Mouse (Mus musculus) heart, embryonic 11.5 days (tissue): ENCODE measurements at regions not wholly inside any gene's neighbourhood (a gene's known extent, or its start where the extent isn't known, plus 50 kb on each side); places are given as distances from the start of the nearest gene placed in this dataset.

Experiments
- ATAC-seq: fragments of 200-750 bp; cut with Nextera tagmentation; replicated peaks from 2 replicates; pipeline ENCODE4 v1.8.0; 2017; ENCODE audit warnings: moderate library complexity; ENCODE audit not compliant: insufficient number of reproducible peaks, low FRiP score, low TSS enrichment
- H3K27ac ChIP-seq: fragments of 300-500 bp; sonication (generic); 2 replicates; pipeline ENCODE4 v1.5.1; 2014; ENCODE audit warnings: mild to moderate bottlenecking, low read depth, low read length
- H3K27me3 ChIP-seq: fragments of 300-500 bp; sonication (generic); 2 replicates; pipeline ENCODE4 v1.6.1; 2014; ENCODE audit warnings: mild to moderate bottlenecking, low read length, mixed read lengths; ENCODE audit not compliant: control insufficient read depth, insufficient read depth
- H3K36me3 ChIP-seq: fragments of 300-500 bp; sonication (generic); 2 replicates; pipeline ENCODE4 v1.6.1; 2014; ENCODE audit warnings: mild to moderate bottlenecking, low read length, moderate library complexity, mixed read lengths; ENCODE audit not compliant: control insufficient read depth, insufficient read depth
- H3K4me1 ChIP-seq: fragments of 300-500 bp; sonication (generic); 2 replicates; pipeline ENCODE4 v1.6.1; 2014; ENCODE audit warnings: low read length; ENCODE audit not compliant: control insufficient read depth, insufficient read depth
- H3K4me2 ChIP-seq: fragments of 300-500 bp; sonication (generic); 2 replicates; pipeline ENCODE4 v1.6.1; 2014; ENCODE audit warnings: mild to moderate bottlenecking, moderate library complexity
- H3K4me3 ChIP-seq: fragments of 300-500 bp; sonication (generic); 2 replicates; pipeline ENCODE4 v1.5.1; 2014; ENCODE audit warnings: low read depth, low read length
- H3K9ac ChIP-seq: fragments of 300-500 bp; sonication (generic); 2 replicates; pipeline ENCODE4 v1.6.1; 2014; ENCODE audit warnings: mild to moderate bottlenecking, low read depth, low read length, moderate library complexity
- H3K9me3 ChIP-seq: fragments of 300-500 bp; sonication (generic); replicated peaks from 2 replicates; pipeline ENCODE4 v1.6.1; 2016; ENCODE audit warnings: low read length; ENCODE audit not compliant: control insufficient read depth
- WGBS: fragments of 180-500 bp; shearing (Covaris S2); extraction: QIAGEN DNeasy Blood & Tissue Kit; methylation state at CpG from one replicate; pipeline ENCODE4 v1.1.7; 2014; ENCODE audit not compliant: insufficient replicate concordance; 5-methylcytosine and 5-hydroxymethylcytosine counted together

- Histone ChIP-seq H3K27me3 (no peaks in the 10 kb centered on the region), H3K9me3 (no peaks in the 10 kb centered on the region), H3K4me3 (no peak overlapping the region), H3K27ac (no peak overlapping the region), H3K4me1 (0 out of 2 replicates have a peak, but pooled peaks cover 3% of the 10 kb centered on the region), H3K9ac (no peak overlapping the region), H3K4me2 (no peak overlapping the region), H3K36me3 (no peaks in the 10 kb centered on the region)
- no peak for ATAC-seq
Observed at GRCm38 (mm10) chr1:164617871-164618270, 159.7 kb upstream of the Atp1b1 start.

GRCm38 (mm10) chr1:164607061-164607460, 148.9 kb upstream of the Atp1b1 start:
- no peak overlapping the region for H3K9ac ChIP-seq
- WGBS = 82% methylated on average over 5 of the region's 5 CpGs
- no peak for ATAC-seq
- H3K27ac ChIP-seq = no peak overlapping the region
- no peaks in the 10 kb centered on the region for H3K9me3 ChIP-seq
- H3K4me1 ChIP-seq = no peaks in the 10 kb centered on the region
- no peak overlapping the region for H3K4me2 ChIP-seq
- no peaks in the 10 kb centered on the region for H3K36me3 ChIP-seq
- no peak overlapping the region for H3K4me3 ChIP-seq
- H3K27me3 ChIP-seq = no peaks in the 10 kb centered on the region

DNA sequence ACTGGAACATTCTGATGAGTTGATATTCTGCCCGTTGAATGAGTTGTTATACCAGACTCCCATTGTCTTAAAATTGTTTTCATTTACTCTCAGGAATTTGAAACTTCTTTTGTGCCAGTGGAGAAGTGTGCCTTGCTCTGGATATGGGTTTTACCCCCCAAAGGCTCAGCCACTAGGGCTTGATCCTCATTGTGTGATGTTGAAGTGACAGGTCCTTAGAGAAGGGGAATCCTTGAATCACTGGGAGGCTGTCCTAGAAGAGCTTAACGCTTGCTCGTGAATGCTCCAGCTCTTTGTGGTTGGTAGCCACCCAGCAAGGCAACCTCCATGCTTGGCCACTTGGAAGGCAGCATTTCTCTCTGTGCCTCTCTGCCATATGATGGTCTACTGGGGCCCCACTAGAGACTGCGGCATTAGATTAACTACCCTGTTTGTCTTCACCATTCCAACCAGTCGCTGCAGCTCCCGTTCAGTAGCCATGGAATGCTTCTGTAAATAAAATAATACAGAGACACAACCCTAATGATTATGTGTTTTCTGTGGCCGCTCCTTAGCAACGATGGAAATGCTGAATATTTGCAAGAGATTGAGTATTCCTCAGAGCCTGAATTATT, 148.1 kb upstream of the Atp1b1 start:
- Histone ChIP-seq H3K9ac (no peak overlapping the region), H3K4me2 (no peak overlapping the region), H3K36me3 (no peaks in the 10 kb centered on the region), H3K4me1 (no peaks in the 10 kb centered on the region), H3K4me3 (no peak overlapping the region), H3K27me3 (no peaks in the 10 kb centered on the region), H3K9me3 (no peaks in the 10 kb centered on the region), H3K27ac (no peak overlapping the region)
- no peak for ATAC-seq
- 80% methylated on average over 8 of the region's 8 CpGs for WGBS

GRCm38 (mm10) chr1:164603433-164603832, 145.3 kb upstream of the Atp1b1 start:
- Histone ChIP-seq H3K4me2 (no peak overlapping the region), H3K9ac (no peak overlapping the region), H3K9me3 (no peaks in the 10 kb centered on the region), H3K4me3 (no peak overlapping the region), H3K4me1 (no peaks in the 10 kb centered on the region), H3K27me3 (no peaks in the 10 kb centered on the region), H3K36me3 (no peaks in the 10 kb centered on the region), H3K27ac (no peak overlapping the region)
- no peak for ATAC-seq
- WGBS = 73% methylated on average over 3 of the region's 3 CpGs

DNA sequence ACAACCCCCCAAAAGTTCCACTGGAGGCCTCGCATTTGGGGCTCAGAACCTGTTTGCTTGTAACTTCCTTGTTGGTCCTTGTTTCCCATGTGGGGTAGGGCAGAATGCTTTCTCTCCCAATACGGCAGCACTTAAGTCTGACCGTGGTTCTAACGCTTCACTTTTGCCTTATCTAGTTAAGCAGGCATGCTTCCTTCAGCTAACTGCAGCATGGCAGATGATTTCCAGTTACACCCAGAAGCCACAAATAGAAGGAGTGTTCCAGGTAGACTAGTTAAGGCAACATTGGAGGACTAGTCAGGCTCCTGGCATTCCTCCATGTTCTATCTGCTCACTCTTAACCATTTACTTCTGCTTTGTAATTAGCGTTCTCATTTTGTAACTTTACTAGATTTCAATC, 144.4 kb upstream of the Atp1b1 start:
- Histone ChIP-seq H3K4me2 (no peak overlapping the region), H3K4me1 (no peaks in the 10 kb centered on the region), H3K27ac (no peak overlapping the region), H3K27me3 (no peaks in the 10 kb centered on the region), H3K9ac (no peak overlapping the region), H3K4me3 (no peak overlapping the region), H3K36me3 (no peaks in the 10 kb centered on the region), H3K9me3 (no peaks in the 10 kb centered on the region)
- ATAC-seq = no peak
- WGBS = 71% methylated on average over 5 of the region's 5 CpGs

- ATAC-seq = no peak
- WGBS = 75% methylated on average over 3 of the region's 3 CpGs
Observed at GRCm38 (mm10) chr1:164590205-164590613, 132.1 kb upstream of the Atp1b1 start.

GRCm38 (mm10) chr1:164586066-164586989, 128.2 kb upstream of the Atp1b1 start:
- Histone ChIP-seq H3K36me3 (no peaks in the 10 kb centered on the region), H3K4me1 (peaks cover 11% of the 10 kb centered on the region), H3K9ac (no peak overlapping the region), H3K9me3 (no peaks in the 10 kb centered on the region), H3K27me3 (no peaks in the 10 kb centered on the region), H3K27ac (no peak overlapping the region), H3K4me3 (no peak overlapping the region), H3K4me2 (no peak overlapping the region)
- no peak for ATAC-seq
- 42% methylated on average over 11 of the region's 11 CpGs for WGBS

More at GRCm38 (mm10) chr1:164590205-164590613, 132.1 kb upstream of the Atp1b1 start:
- no peak overlapping the region for H3K4me2 ChIP-seq
- no peaks in the 10 kb centered on the region for H3K9me3 ChIP-seq
- no peaks in the 10 kb centered on the region for H3K36me3 ChIP-seq
- peaks cover 11% of the 10 kb centered on the region for H3K4me1 ChIP-seq
- H3K4me3 ChIP-seq = no peak overlapping the region
- no peak overlapping the region for H3K9ac ChIP-seq
- H3K27me3 ChIP-seq = no peaks in the 10 kb centered on the region
- H3K27ac ChIP-seq = no peak overlapping the region

DNA sequence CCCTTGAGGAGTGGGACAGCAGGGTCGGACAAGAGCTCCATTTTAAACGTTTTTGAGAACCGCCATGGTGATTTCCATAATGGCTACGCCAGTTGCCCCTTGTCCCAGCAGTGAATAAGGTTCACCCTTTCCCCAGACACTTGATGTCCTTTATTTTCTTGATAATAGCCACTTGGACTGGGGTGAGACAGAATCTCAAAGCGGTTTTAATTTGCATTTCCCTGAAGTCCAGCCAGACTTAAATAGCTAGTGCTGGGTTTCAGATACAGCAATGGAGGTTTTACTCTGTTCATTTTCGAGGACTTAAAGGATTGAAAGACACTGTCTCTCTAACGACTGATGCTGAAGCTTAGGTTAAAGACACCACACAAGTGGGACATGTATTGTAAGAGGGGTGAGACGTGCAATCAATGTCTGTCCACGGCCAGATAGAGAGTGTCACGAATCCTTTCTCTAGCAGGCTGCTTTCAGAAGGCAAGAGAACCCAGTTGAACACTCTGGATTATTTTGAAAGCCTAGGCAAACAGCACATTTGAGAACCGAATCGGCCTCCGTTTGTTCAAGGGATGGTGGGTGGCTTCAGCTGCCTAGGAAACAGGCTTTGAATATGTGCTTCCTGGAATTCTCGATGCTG, 118.8 kb upstream of the Atp1b1 start:
- Histone ChIP-seq H3K4me2 (no peak overlapping the region), H3K9ac (no peak overlapping the region), H3K27ac (no peak overlapping the region), H3K36me3 (no peaks in the 10 kb centered on the region), H3K4me1 (peaks cover 5% of the 10 kb centered on the region; the same call in 1 of the 2 replicates), H3K4me3 (no peak overlapping the region), H3K9me3 (no peaks in the 10 kb centered on the region), H3K27me3 (no peaks in the 10 kb centered on the region)
- no peak for ATAC-seq
- 70% methylated on average over 14 of the region's 14 CpGs for WGBS
